Mouse (Mus musculus) brown adipose tissue, adult 24 weeks (tissue): ENCODE results near the gene Stk24. TPM values are rescaled to one million over a fixed set of nuclear protein-coding genes. Genes with fewer than 3 reads are reported as not detected.

Experiments
- polyA plus RNA-seq: library from polyadenylated mRNA; stranded (reverse); fragments of >200 nt; gene quantifications from 2 replicates; pipeline ENCODE4 v1.2.4, GENCODE M21; 2012; ENCODE audit not compliant: missing spikeins, insufficient read depth, insufficient read length

Stk24 gene
- polyA plus RNA-seq, 1 experiment: 30.9 TPM

Other genes with a start within 250 kb of the Stk24 start
- gene Slc15a1, start 125.2 kb upstream of the Stk24 start, polyA plus RNA-seq: not detected in 2 replicates